Mouse (Mus musculus) spleen, adult 2 months (tissue): ENCODE results near the gene Sdhaf4. TPM values are rescaled to one million over a fixed set of nuclear protein-coding genes. Genes with fewer than 3 reads are reported as not detected.

Experiments
- DNase-seq, 2 experiments: peaks; one replicate each; pipeline versions ENCODE4 v3.0.0 to v3.0.0-alpha.2; 2012 to 2021; ENCODE audit warnings: low spot score in 2 of 2, low read depth in 1 of 2
- H3K27ac ChIP-seq: fragments of 200-500 bp; 2 replicates; pipeline ENCODE4 v1.5.1; 2012; ENCODE audit warnings: low read length, inconsistent platforms; ENCODE audit not compliant: insufficient read depth
- H3K27me3 ChIP-seq: fragments of 200-500 bp; 2 replicates; pipeline ENCODE4 v1.6.1; 2012; ENCODE audit warnings: mild to moderate bottlenecking, moderate library complexity, low read length, inconsistent platforms; ENCODE audit not compliant: control insufficient read depth, insufficient read depth
- H3K36me3 ChIP-seq: fragments of 200-500 bp; 2 replicates; pipeline ENCODE4 v1.6.1; 2012; ENCODE audit warnings: mild to moderate bottlenecking, low read length, inconsistent platforms; ENCODE audit not compliant: control insufficient read depth, insufficient read depth
- H3K4me1 ChIP-seq: fragments of 200-500 bp; 2 replicates; pipeline ENCODE4 v1.6.1; 2011; ENCODE audit warnings: inconsistent platforms; ENCODE audit not compliant: control insufficient read depth, insufficient read depth, insufficient read length
- H3K4me3 ChIP-seq: fragments of 200-500 bp; 2 replicates; pipeline ENCODE4 v1.5.1; 2011; ENCODE audit warnings: mild to moderate bottlenecking, inconsistent platforms; ENCODE audit not compliant: insufficient read depth, insufficient read length; ENCODE audit errors: extremely low read depth
- CTCF ChIP-seq: fragments of 200-500 bp; IDR thresholded peaks from 2 replicates; pipeline ENCODE4 v1.5.1; 2011; ENCODE audit warnings: mild to moderate bottlenecking, inconsistent platforms; ENCODE audit not compliant: insufficient read depth, insufficient read length, insufficient replicate concordance; ENCODE audit errors: extremely low read depth
- POLR2A ChIP-seq: fragments of 200-500 bp; IDR thresholded peaks from 2 replicates; pipeline ENCODE4 v1.6.1; 2011; ENCODE audit warnings: low read depth, low read length, inconsistent platforms
- WGBS: fragments of 180-500 bp; shearing (Covaris S2); methylation state at CpG from one replicate; pipeline ENCODE4 v1.1.7; 2018; 5-methylcytosine and 5-hydroxymethylcytosine counted together
- polyA plus RNA-seq: library from polyadenylated mRNA; depleted of rRNA; stranded (reverse); fragments of >200 nt; gene quantifications from 2 replicates; pipeline ENCODE4 v1.2.3, GENCODE M21; 2012; rRNA removed

Sdhaf4 gene
- polyA plus RNA-seq, 1 experiment: 3.1 TPM

- WGBS: 88% methylated on average over 6 of the region's 6 CpGs
- no peak for TF ChIP-seq POLR2A
- TF ChIP-seq CTCF: no peak
- Histone ChIP-seq H3K27me3 (no peaks in the 10 kb centered on the region; the same call in 1 of the 2 replicates), H3K36me3 (no peaks in the 10 kb centered on the region), H3K4me3 (no peak overlapping the region), H3K4me1 (no peaks in the 10 kb centered on the region), H3K27ac (no peak overlapping the region)
- DNase-seq: no peak
Observed at GRCm38 (mm10) chr1:23958101-23958500, 47.4 kb downstream of the Sdhaf4 start.

DNA sequence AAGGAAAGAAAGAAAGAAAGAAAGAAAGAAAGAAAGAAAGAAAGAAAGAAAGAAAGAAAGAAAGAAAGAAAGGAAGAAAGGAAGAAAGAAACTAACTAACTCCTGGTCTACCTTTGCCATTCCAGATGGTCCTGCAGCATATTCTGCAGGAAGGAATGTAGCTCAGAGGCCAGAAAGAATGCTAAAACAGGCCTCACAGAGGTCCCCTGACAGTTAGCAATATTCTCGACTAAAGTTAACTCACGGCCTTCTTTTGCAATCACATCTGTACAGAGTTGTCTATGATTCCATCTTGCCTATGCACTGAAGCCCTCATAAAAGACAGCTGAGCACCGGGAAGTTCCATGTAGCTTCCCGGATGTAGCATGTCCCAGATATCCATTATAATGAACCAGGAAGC is 49.9 kb downstream of the Sdhaf4 start:
- no peaks in the 10 kb centered on the region for H3K4me1 ChIP-seq
- no peaks in the 10 kb centered on the region; the same call in 1 of the 2 replicates for H3K27me3 ChIP-seq
- no peak for DNase-seq
- H3K4me3 ChIP-seq: no peak overlapping the region
- TF ChIP-seq CTCF (no peak), POLR2A (no peak)
- H3K36me3 ChIP-seq: no peaks in the 10 kb centered on the region
- 94% methylated on average over 4 of the region's 4 CpGs for WGBS
- H3K27ac ChIP-seq: no peak overlapping the region

DNA sequence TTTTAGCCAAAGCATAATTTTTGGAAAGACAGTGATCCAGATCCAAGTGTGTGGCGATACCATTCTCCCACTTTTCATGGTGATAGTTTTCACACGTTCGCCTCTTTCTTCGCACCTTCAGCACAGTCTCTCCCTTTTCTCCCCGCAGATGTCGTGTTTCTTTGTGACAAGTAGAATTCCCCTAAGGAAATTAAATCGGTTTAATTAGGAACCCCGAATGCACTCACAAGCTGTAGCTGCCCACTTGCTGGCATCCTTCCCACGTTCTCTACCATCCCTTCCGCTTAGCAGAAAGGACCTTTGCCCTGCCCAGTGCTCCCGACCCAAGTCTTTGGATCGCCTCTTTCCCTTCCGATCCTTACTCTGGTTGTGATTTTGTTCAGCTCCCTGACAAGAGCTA is 51.5 kb downstream of the Sdhaf4 start:
- Histone ChIP-seq H3K4me1 (no peaks in the 10 kb centered on the region), H3K36me3 (no peaks in the 10 kb centered on the region), H3K27me3 (no peaks in the 10 kb centered on the region), H3K4me3 (no peak overlapping the region), H3K27ac (no peak overlapping the region)
- no peak for DNase-seq
- no peak for TF ChIP-seq POLR2A
- WGBS: 89% methylated on average over 13 of the region's 13 CpGs

GRCm38 (mm10) chr1:23948778-23949699 is 56.4 kb downstream of the Sdhaf4 start:
- 94% methylated on average over 15 of the region's 15 CpGs for WGBS
- no peaks in the 10 kb centered on the region for H3K4me1 ChIP-seq
- no peak overlapping the region for H3K27ac ChIP-seq
- no peak for DNase-seq
- no peaks in the 10 kb centered on the region for H3K27me3 ChIP-seq
- no peak overlapping the region for H3K4me3 ChIP-seq
- H3K36me3 ChIP-seq: no peaks in the 10 kb centered on the region
- no peak for TF ChIP-seq POLR2A
- TF ChIP-seq CTCF: no peak

- Histone ChIP-seq H3K4me1 (no peaks in the 10 kb centered on the region), H3K36me3 (no peaks in the 10 kb centered on the region), H3K27ac (no peak overlapping the region), H3K27me3 (no peaks in the 10 kb centered on the region), H3K4me3 (no peak overlapping the region)
- 91% methylated on average over 7 of the region's 7 CpGs for WGBS
- DNase-seq: no peak
- TF ChIP-seq CTCF (no peak), POLR2A (no peak)
Observed at GRCm38 (mm10) chr1:23948290-23948689, 57.2 kb downstream of the Sdhaf4 start.

Other genes with a start within 250 kb of the Sdhaf4 start
- not detected in 2 replicates for gene B3gat2, start 243.9 kb downstream of the Sdhaf4 start, polyA plus RNA-seq
- 23.0 and 24.3 TPM in 2 replicates for gene Smap1, start 83.3 kb downstream of the Sdhaf4 start, polyA plus RNA-seq
- 0.89 and 0.95 TPM in 2 replicates for gene Fam135a, start 94.7 kb upstream of the Sdhaf4 start, polyA plus RNA-seq
- gene Col9a1, start 172.0 kb upstream of the Sdhaf4 start, polyA plus RNA-seq: not detected in 2 replicates